Mouse (Mus musculus) neutrophil, adult 65 days (primary cell): ENCODE results near the gene Ttc25. TPM values are rescaled to one million over a fixed set of nuclear protein-coding genes. Genes with fewer than 3 reads are reported as not detected.

Source experiments
- total RNA-seq: library from RNA; stranded (reverse); gene quantifications from 2 replicates; pipeline ENCODE4 v1.2.4, GENCODE M21; 2023

The Ttc25 gene
- not detected in 2 replicates for total RNA-seq

GRCm38 (mm10) chr11:100544832-100545745, at the start of gene Ttc25:
Gene Ttc25 (plus strand): TSS chr11:100545607.

GRCm38 (mm10) chr11:100527458-100528374, 17.7 kb upstream of the Ttc25 start, which contains the start of gene Acly:
Gene Acly (minus strand): TSS chr11:100528000.

GRCm38 (mm10) chr11:100574708-100575483, 29.5 kb downstream of the Ttc25 start, which contains the start of gene Cnp:
Gene Cnp (plus strand): TSS chr11:100574904.

GRCm38 (mm10) chr11:100618761-100619484, 73.5 kb downstream of the Ttc25 start, which contains the start of gene Nkiras2:
Gene Nkiras2 (plus strand): TSS chr11:100619244.

GRCm38 (mm10) chr11:100619982-100620381, 74.6 kb downstream of the Ttc25 start, which contains the start of gene Dnajc7:
Gene Dnajc7 (minus strand): TSS chr11:100620168.

Other genes starting within 250 kb of the Ttc25 start
- gene Eif1, start 225.7 kb upstream of the Ttc25 start, total RNA-seq = 1,814 and 1,969 TPM in 2 replicates
- not detected in 2 replicates for gene Gast, start 211.2 kb upstream of the Ttc25 start, total RNA-seq
- gene Hap1, start 189.5 kb upstream of the Ttc25 start, total RNA-seq = 0.22 and 0.34 TPM in 2 replicates
- 15.8 and 23.9 TPM in 2 replicates for gene Jup, start 147.8 kb upstream of the Ttc25 start, total RNA-seq
- gene P3h4, start 130.8 kb upstream of the Ttc25 start, total RNA-seq = 0.22 and 0.23 TPM in 2 replicates
- gene Fkbp10, start 129.9 kb upstream of the Ttc25 start, total RNA-seq = 0.51 and 0.68 TPM in 2 replicates
- 4.1 and 4.5 TPM in 2 replicates for gene Nt5c3b, start 103.8 kb upstream of the Ttc25 start, total RNA-seq
- not detected in 2 replicates for gene Klhl10, start 103.7 kb upstream of the Ttc25 start, total RNA-seq
- gene Klhl11, start 72.9 kb upstream of the Ttc25 start, total RNA-seq = 15.6 and 20.5 TPM in 2 replicates
- gene Acly, start 17.6 kb upstream of the Ttc25 start, total RNA-seq = 116 and 138 TPM in 2 replicates
- gene Cnp, start 29.3 kb downstream of the Ttc25 start, total RNA-seq = 8.8 and 11.1 TPM in 2 replicates
- 38.6 and 41.5 TPM in 2 replicates for gene Nkiras2, start 73.6 kb downstream of the Ttc25 start, total RNA-seq
- gene Dnajc7, start 74.6 kb downstream of the Ttc25 start, total RNA-seq = 130 and 149 TPM in 2 replicates
- not detected in 2 replicates for gene Zfp385c, start 146.8 kb downstream of the Ttc25 start, total RNA-seq
- gene Dhx58, start 158.7 kb downstream of the Ttc25 start, total RNA-seq = 24.0 and 25.9 TPM in 2 replicates
- 7.2 and 8.3 TPM in 2 replicates for gene Kat2a, start 166.9 kb downstream of the Ttc25 start, total RNA-seq
- not detected in 2 replicates for gene Hspb9, start 168.2 kb downstream of the Ttc25 start, total RNA-seq
- gene Rab5c, start 192.6 kb downstream of the Ttc25 start, total RNA-seq = 158 and 168 TPM in 2 replicates
- not detected in 2 replicates for gene Kcnh4, start 214.3 kb downstream of the Ttc25 start, total RNA-seq
- not detected in 2 replicates for gene Hcrt, start 217.3 kb downstream of the Ttc25 start, total RNA-seq
- gene Ghdc, start 225.3 kb downstream of the Ttc25 start, total RNA-seq = 8.8 and 13.0 TPM in 2 replicates